ENCODE assay signal across 12 mouse cellular contexts in genomic region chr6:9220724-9221453, GRCm38 (mm10).
DNase-seq lines count a peak whose midpoint lies in the region; ATAC-seq lines count a peak whose summit lies in the region.
"Had no signal": no experiment of that assay in that cellular context is flagged by ENCODE, and none has a peak within 500 bp of the region (broad histone marks: within the 10 kb centered on the region; RNA-seq: fewer than 3 reads in every experiment).

No protein-coding gene starts in this region.

- no peak overlapping the region for H3K9ac ChIP-seq in forebrain, embryonic 15.5 days (replicated peaks)
- no peak overlapping the region for H3K9ac ChIP-seq in liver, embryonic 12.5 days
- H3K9ac ChIP-seq: heart, embryonic 13.5 days; lung, embryonic 14.5 days had no signal

- no peak overlapping the region for H3K4me2 ChIP-seq in forebrain, embryonic 15.5 days (replicated peaks)
- H3K4me2 ChIP-seq in liver, embryonic 12.5 days: no peak overlapping the region
- H3K4me2 ChIP-seq: heart, embryonic 13.5 days; lung, embryonic 14.5 days had no signal

- no peaks in the 10 kb centered on the region for H3K4me1 ChIP-seq in forebrain, embryonic 15.5 days
- H3K4me1 ChIP-seq in liver, embryonic 12.5 days: no peaks in the 10 kb centered on the region
- H3K4me1 ChIP-seq: heart, embryonic 13.5 days had no signal

- H3K9me3 ChIP-seq in forebrain, embryonic 15.5 days: no peaks in the 10 kb centered on the region
- H3K9me3 ChIP-seq in liver, embryonic 12.5 days (replicated peaks): no peaks in the 10 kb centered on the region
- H3K9me3 ChIP-seq: heart, embryonic 13.5 days had no signal

- 36% methylated on average over 4 of the region's 4 CpGs for WGBS in forebrain, embryonic 15.5 days
- WGBS in liver, embryonic 12.5 days (ENCODE audit: insufficient replicate concordance): 63% methylated on average over 4 of the region's 4 CpGs

- 0 out of 2 replicates have a peak, but pooled peaks have one; percentile 29 for ATAC-seq in forebrain, embryonic 15.5 days (replicated peaks)
- no peak for ATAC-seq in liver, embryonic 12.5 days
- ATAC-seq in CD4-positive, CD25-positive, alpha-beta regulatory T cell, adult 4 months: no peak

- H3K27ac ChIP-seq in forebrain, embryonic 15.5 days (replicated peaks): no peak overlapping the region
- H3K27ac ChIP-seq in liver, embryonic 12.5 days: no peak overlapping the region
- H3K27ac ChIP-seq: heart, embryonic 13.5 days had no signal

- no peak overlapping the region for H3K4me3 ChIP-seq in forebrain, embryonic 15.5 days
- H3K4me3 ChIP-seq in liver, embryonic 12.5 days: no peak overlapping the region
- H3K4me3 ChIP-seq: heart, embryonic 13.5 days had no signal

- DNase-seq in cerebellum, postnatal 10 days: peak; percentile 6 to 19
- no peak for DNase-seq in cerebellum, postnatal 36 days
- DNase-seq in adrenal gland, adult 8-10 months: peak; percentile 2
- DNase-seq in mesoderm, embryonic 11.5 days (ENCODE audit: low read depth, low spot score): peak; percentile 12
- DNase-seq in layer of hippocampus, postnatal 36 days: no peak
- DNase-seq: kidney, postnatal 10 days; lung, embryonic 14.5 days; thymus, postnatal 25 days had no signal

- no peaks in the 10 kb centered on the region for H3K36me3 ChIP-seq in forebrain, embryonic 15.5 days
- no peaks in the 10 kb centered on the region for H3K36me3 ChIP-seq in liver, embryonic 12.5 days
- H3K36me3 ChIP-seq: heart, embryonic 13.5 days had no signal

- no peaks in the 10 kb centered on the region for H3K27me3 ChIP-seq in forebrain, embryonic 15.5 days
- H3K27me3 ChIP-seq in liver, embryonic 12.5 days (replicated peaks): no peaks in the 10 kb centered on the region
- H3K27me3 ChIP-seq: heart, embryonic 13.5 days had no signal

Comparison
In these comparisons a context has a peak if more than half of its experiments do, and no peak if none do; other contexts are left out.
1. DNase-seq: peak in cerebellum, postnatal 10 days (2 of 2), adrenal gland, adult 8-10 months (single experiment) and mesoderm, embryonic 11.5 days (single experiment); none in cerebellum, postnatal 36 days (0 of 2) and layer of hippocampus, postnatal 36 days (0 of 2).